Mouse (Mus musculus) limb, embryonic 14.5 days (tissue): Measurements from ENCODE around the gene Hspb1. TPM values are rescaled to one million over a fixed set of nuclear protein-coding genes. Genes with fewer than 3 reads are reported as not detected.

Experiments used
- ATAC-seq: fragments of 200-750 bp; cut with Nextera tagmentation; 2 replicates; pipeline ENCODE4 v1.8.0; 2017; ENCODE audit warnings: low read depth, moderate number of reproducible peaks, moderate TSS enrichment; ENCODE audit not compliant: low FRiP score
- DNase-seq: peaks from one replicate; pipeline ENCODE4 v3.0.0-alpha.2; 2015; ENCODE audit warnings: low spot score
- H3K27ac ChIP-seq: fragments of 300-500 bp; sonication (generic); replicated peaks from 2 replicates; pipeline ENCODE4 v1.5.1; 2014; ENCODE audit warnings: low read depth, mild to moderate bottlenecking, low read length, moderate library complexity, mixed read lengths
- H3K27me3 ChIP-seq: fragments of 300-500 bp; sonication (generic); 2 replicates; pipeline ENCODE4 v1.6.1; 2014; ENCODE audit warnings: low read length, mixed read lengths; ENCODE audit not compliant: control insufficient read depth, insufficient read depth
- H3K36me3 ChIP-seq: fragments of 300-500 bp; sonication (generic); 2 replicates; pipeline ENCODE4 v1.6.1; 2014; ENCODE audit warnings: mild to moderate bottlenecking, low read length, moderate library complexity, mixed read lengths; ENCODE audit not compliant: control insufficient read depth, insufficient read depth
- H3K4me1 ChIP-seq: fragments of 300-500 bp; sonication (generic); 2 replicates; pipeline ENCODE4 v1.6.1; 2014; ENCODE audit warnings: antibody characterized with exemption, low read length, mixed read lengths; ENCODE audit not compliant: control insufficient read depth, insufficient read depth
- H3K4me2 ChIP-seq: fragments of 300-500 bp; sonication (generic); replicated peaks from 2 replicates; pipeline ENCODE4 v1.6.1; 2014; ENCODE audit warnings: low read depth, mild to moderate bottlenecking, low read length, moderate library complexity; ENCODE audit not compliant: severe bottlenecking
- H3K4me3 ChIP-seq: fragments of 300-500 bp; sonication (generic); replicated peaks from 2 replicates; pipeline ENCODE4 v1.5.1; 2014; ENCODE audit warnings: low read length
- H3K9ac ChIP-seq: fragments of 300-500 bp; sonication (generic); 2 replicates; pipeline ENCODE4 v1.6.1; 2014; ENCODE audit warnings: mild to moderate bottlenecking, low read depth, low read length, moderate library complexity; ENCODE audit not compliant: severe bottlenecking
- H3K9me3 ChIP-seq: fragments of 300-500 bp; sonication (generic); 2 replicates; pipeline ENCODE4 v1.6.1; 2016; ENCODE audit warnings: low read length; ENCODE audit not compliant: control insufficient read depth
- POLR2A ChIP-seq: fragments of 200-500 bp; IDR thresholded peaks from 2 replicates; pipeline ENCODE4 v1.8.0; 2012; ENCODE audit warnings: inconsistent platforms, mild to moderate bottlenecking, moderate library complexity, borderline replicate concordance; ENCODE audit not compliant: insufficient read depth, insufficient read length; ENCODE audit errors: extremely low read depth
- WGBS: fragments of 180-500 bp; shearing (Covaris S2); extraction: QIAGEN DNeasy Blood & Tissue Kit; methylation state at CpG from one replicate; pipeline ENCODE4 v1.1.7; 2014; 5-methylcytosine and 5-hydroxymethylcytosine counted together
- polyA plus RNA-seq, 2 experiments: library from polyadenylated mRNA; depleted of rRNA in 1 of 2; stranded (reverse) in 1 of 2; unstranded in 1 of 2; fragments of >200 nt; fragmentation: Nextera tagmentation in 1 of 2; extraction: Ambion mirVana in 1 of 2; gene quantifications; 2 replicates each; pipeline versions ENCODE4 v1.2.1 to v1.2.3; 2012 to 2014

Gene Hspb1
- polyA plus RNA-seq, 2 experiments = 326 to 574 TPM

DNA sequence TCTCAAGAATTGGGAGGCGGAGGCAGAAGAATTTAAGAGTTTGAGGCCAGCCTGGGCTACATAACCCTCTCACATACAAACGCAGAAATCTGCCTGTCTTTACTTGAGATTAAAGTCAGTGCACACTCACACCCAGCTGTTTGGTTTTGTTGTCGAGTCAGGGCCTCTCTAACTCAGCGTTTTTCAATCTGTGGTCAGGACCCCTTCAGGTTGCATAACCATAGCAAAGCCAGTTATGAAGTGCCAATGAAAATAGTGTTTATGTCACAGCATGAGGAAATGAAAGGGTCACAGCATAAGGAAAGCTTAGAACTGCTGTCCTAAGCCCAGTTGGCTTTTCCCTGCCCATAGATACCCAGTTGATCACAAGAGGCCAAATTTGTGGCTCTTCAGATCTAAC is 19.1 kb downstream of the Hspb1 start:
- no peak for DNase-seq
- H3K4me2 ChIP-seq = no peak overlapping the region
- peaks cover 55% of the 10 kb centered on the region for H3K36me3 ChIP-seq
- H3K27me3 ChIP-seq = no peaks in the 10 kb centered on the region
- H3K4me3 ChIP-seq = no peak overlapping the region
- no peak overlapping the region for H3K27ac ChIP-seq
- H3K9me3 ChIP-seq = no peaks in the 10 kb centered on the region
- WGBS = 85% methylated on average over 4 of the region's 4 CpGs
- ATAC-seq = no peak
- no peak overlapping the region for H3K9ac ChIP-seq
- TF ChIP-seq POLR2A = no peak
- 0 out of 2 replicates have a peak, but pooled peaks cover 7% of the 10 kb centered on the region for H3K4me1 ChIP-seq

DNA sequence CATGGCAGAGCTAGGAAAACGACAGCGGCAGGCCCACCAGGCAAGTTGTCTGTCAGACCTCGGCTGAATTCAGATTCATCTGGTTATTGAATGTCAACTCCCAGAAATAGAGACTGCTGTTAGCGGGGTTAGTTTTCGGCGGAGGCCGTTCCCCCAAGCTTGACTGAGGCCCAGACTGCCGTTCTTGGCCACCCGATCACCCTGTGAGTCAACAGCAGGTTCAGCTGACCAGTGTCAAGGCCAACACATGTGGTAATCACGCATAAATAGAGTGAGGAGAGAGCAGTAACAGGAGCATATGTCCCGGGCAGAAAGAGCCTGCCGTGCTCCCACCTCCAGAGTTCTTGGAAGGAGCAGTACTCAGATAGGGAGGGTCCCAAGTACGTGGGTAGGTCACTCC is 19.5 kb downstream of the Hspb1 start:
- 0 out of 2 replicates have a peak, but pooled peaks cover 7% of the 10 kb centered on the region for H3K4me1 ChIP-seq
- H3K4me3 ChIP-seq = no peak overlapping the region
- TF ChIP-seq POLR2A = no peak
- WGBS = 74% methylated on average over 13 of the region's 13 CpGs
- no peak overlapping the region for H3K4me2 ChIP-seq
- ATAC-seq (no peak), DNase-seq (no peak)
- no peaks in the 10 kb centered on the region for H3K27me3 ChIP-seq
- peaks cover 59% of the 10 kb centered on the region for H3K36me3 ChIP-seq
- H3K9me3 ChIP-seq = no peaks in the 10 kb centered on the region
- H3K27ac ChIP-seq = no peak overlapping the region
- H3K9ac ChIP-seq = no peak overlapping the region

DNA sequence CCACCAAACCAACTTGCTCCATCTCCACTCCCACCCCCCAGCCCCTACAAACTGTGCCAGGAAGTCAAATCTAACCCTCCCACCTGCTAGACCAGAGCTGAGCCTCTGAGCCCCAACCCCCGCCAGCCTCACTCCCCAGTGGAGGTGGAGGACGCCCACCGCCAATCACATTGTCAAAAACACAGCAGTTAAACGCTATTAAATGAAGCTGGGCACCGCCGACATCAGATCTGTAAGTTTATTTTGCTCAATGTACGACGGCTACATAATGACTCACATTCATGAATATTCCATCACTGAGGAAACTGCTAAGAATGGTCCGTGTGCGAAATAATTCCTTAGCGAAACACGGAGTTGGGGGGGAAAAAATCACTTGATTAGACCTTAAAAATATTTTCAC is 20.5 kb downstream of the Hspb1 start:
- H3K4me1 ChIP-seq = 0 out of 2 replicates have a peak, but pooled peaks cover 6% of the 10 kb centered on the region
- H3K27ac ChIP-seq = no peak overlapping the region
- DNase-seq = no peak
- WGBS = 82% methylated on average over 12 of the region's 12 CpGs
- H3K4me3 ChIP-seq = no peak overlapping the region
- H3K9ac ChIP-seq = no peak overlapping the region
- no peaks in the 10 kb centered on the region for H3K9me3 ChIP-seq
- no peak overlapping the region for H3K4me2 ChIP-seq
- no peaks in the 10 kb centered on the region for H3K27me3 ChIP-seq
- TF ChIP-seq POLR2A = no peak
- peaks cover 66% of the 10 kb centered on the region for H3K36me3 ChIP-seq
- ATAC-seq = no peak

DNA sequence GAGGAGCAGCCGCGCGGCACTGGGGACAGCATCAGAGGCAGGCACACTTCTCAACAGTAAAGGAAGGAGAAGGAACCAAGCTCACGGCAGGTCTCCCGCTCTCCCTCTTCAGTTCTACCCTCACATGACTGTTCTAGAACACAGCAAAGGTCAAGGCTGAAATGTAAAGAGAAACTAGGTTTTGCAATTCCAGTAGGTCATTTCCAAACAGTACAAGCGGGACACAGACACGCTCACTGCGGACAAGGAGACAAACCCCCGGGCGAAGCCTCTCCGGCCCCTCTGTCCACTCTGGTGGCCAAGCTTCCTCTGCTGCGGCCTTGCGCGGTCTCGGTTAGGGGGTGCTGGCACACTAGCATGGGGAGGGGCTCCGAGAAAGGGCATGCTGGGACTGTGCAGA is 21.3 kb downstream of the Hspb1 start:
- H3K36me3 ChIP-seq = peaks cover 69% of the 10 kb centered on the region
- TF ChIP-seq POLR2A = no peak
- no peaks in the 10 kb centered on the region for H3K27me3 ChIP-seq
- ATAC-seq (no peak), DNase-seq (no peak)
- no peak overlapping the region for H3K4me2 ChIP-seq
- 91% methylated on average over 16 of the region's 16 CpGs for WGBS
- H3K4me1 ChIP-seq = 0 out of 2 replicates have a peak, but pooled peaks cover 4% of the 10 kb centered on the region
- no peak overlapping the region for H3K27ac ChIP-seq
- H3K4me3 ChIP-seq = no peak overlapping the region
- no peaks in the 10 kb centered on the region for H3K9me3 ChIP-seq
- H3K9ac ChIP-seq = no peak overlapping the region

DNA sequence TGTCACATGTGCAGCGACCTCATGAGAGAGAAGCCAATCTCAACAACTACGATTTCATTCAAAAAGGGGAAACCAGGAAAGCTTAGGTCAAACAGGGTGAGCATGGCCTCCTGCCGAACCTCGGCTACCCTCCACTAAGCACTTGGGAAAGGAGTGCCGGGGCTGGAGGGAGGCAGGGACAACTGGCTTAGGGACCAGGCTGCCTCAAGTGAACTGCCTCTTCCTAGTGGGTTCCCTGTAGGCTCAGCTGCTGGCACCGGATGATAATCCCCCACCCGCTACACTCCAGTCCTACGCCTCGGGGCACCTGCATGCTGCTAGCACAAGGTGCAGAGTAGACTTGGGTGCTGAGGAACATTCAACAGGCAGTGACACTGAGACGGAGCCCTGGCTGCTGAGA is 21.9 kb downstream of the Hspb1 start:
- WGBS = 87% methylated on average over 10 of the region's 10 CpGs
- Histone ChIP-seq H3K36me3 (peaks cover 74% of the 10 kb centered on the region), H3K27ac (no peak overlapping the region), H3K27me3 (no peaks in the 10 kb centered on the region), H3K4me2 (no peak overlapping the region), H3K4me3 (no peak overlapping the region), H3K9ac (no peak overlapping the region), H3K4me1 (no peaks in the 10 kb centered on the region), H3K9me3 (no peaks in the 10 kb centered on the region)
- no peak for DNase-seq
- TF ChIP-seq POLR2A = no peak
- no peak for ATAC-seq

DNA sequence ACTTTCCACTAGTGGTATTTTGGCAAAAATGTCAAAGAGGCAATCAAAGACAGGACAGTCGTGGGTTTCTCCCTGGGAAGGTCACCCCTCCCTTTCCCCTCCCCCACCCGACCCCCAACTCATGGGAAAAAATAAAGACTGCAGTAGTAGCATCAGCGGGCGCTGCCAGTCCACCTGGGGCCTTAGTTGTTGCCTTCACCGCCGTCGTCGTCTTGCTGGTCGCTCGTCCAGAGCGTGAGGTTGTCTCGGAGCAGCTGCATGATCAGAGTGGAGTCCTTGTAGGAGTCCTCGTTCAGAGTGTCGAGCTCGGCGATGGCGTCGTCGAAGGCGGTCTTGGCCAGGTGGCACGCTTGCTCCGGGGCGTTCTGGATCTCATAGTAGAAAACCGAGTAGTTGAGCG is 23.1 kb downstream of the Hspb1 start:
- TF ChIP-seq POLR2A = no peak
- 89% methylated on average over 25 of the region's 25 CpGs for WGBS
- Histone ChIP-seq H3K9me3 (no peaks in the 10 kb centered on the region), H3K36me3 (peaks cover 73% of the 10 kb centered on the region), H3K27ac (no peak overlapping the region), H3K4me3 (no peak overlapping the region), H3K9ac (no peak overlapping the region), H3K4me1 (no peaks in the 10 kb centered on the region), H3K27me3 (no peaks in the 10 kb centered on the region), H3K4me2 (no peak overlapping the region)
- ATAC-seq = no peak
- DNase-seq = no peak
